Mouse (Mus musculus) hematopoietic multipotent progenitor cell, adult 10-12 weeks (in vitro differentiated cells): Measurements from ENCODE around the gene Apln. TPM values are rescaled to one million over a fixed set of nuclear protein-coding genes. Genes with fewer than 3 reads are reported as not detected.

Experiments used
- polyA plus RNA-seq: library from polyadenylated mRNA; stranded (reverse); fragments of >175 nt; gene quantifications from 2 replicates; pipeline ENCODE4 v1.2.3, GENCODE M21; 2012; ENCODE audit warnings: low replicate concordance

Gene Apln
- polyA plus RNA-seq: 0.17 and 0.30 TPM in 2 replicates

GRCm38 (mm10) chrX:48034144-48035113 is at the start of gene Apln:
Apln (minus strand) TSS chrX:48034853.

Other genes starting within 250 kb of the Apln start
- not detected in 2 replicates for gene Smarca1, start 141.9 kb downstream of the Apln start, polyA plus RNA-seq
- gene Ocrl, start 122.5 kb downstream of the Apln start, polyA plus RNA-seq: 1.6 and 1.8 TPM in 2 replicates
- gene Xpnpep2, start 73.9 kb upstream of the Apln start, polyA plus RNA-seq: not detected in 2 replicates
- gene Sash3, start 111.6 kb upstream of the Apln start, polyA plus RNA-seq: 77.5 and 141 TPM in 2 replicates
- gene Zdhhc9, start 174.0 kb upstream of the Apln start, polyA plus RNA-seq: 7.7 and 14.3 TPM in 2 replicates
- 2.5 and 7.7 TPM in 2 replicates for gene Utp14a, start 222.0 kb upstream of the Apln start, polyA plus RNA-seq